Mouse (Mus musculus) retina, adult 2 months (tissue): ENCODE results near the gene Dynlt1c.
"Not testable (repeated sequence)": the region's sequence is repeated elsewhere in the genome, so short reads cannot be mapped to it uniquely, and the experiment has no call there.

Experiments used
- DNase-seq: peaks from one replicate; pipeline ENCODE4 v3.0.0-alpha.2; 2012; ENCODE audit warnings: low read depth, low spot score

The Dynlt1c gene

DNA sequence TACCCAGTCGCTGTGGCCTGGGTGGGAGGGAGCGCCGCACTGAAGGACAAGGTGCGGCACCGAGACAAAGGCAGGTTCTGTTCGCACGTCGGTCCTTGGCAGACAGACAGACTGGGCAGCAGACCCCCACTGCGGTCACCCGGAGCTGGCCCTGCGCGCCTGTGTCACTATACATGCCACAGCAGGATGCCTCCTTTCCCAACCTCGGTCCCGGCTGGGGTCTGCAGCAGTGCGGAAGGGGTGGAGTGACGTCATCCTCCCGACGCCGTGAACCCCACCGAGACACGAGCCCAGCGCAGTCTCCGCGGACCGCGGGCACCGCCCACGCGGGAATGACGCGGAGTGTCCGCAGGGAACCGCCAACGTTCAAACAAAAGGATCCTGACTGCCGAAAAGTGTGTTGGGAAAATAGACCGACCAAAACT is 53.6 kb downstream of the Dynlt1c start:
- DNase-seq: peak; percentile 34

DNA sequence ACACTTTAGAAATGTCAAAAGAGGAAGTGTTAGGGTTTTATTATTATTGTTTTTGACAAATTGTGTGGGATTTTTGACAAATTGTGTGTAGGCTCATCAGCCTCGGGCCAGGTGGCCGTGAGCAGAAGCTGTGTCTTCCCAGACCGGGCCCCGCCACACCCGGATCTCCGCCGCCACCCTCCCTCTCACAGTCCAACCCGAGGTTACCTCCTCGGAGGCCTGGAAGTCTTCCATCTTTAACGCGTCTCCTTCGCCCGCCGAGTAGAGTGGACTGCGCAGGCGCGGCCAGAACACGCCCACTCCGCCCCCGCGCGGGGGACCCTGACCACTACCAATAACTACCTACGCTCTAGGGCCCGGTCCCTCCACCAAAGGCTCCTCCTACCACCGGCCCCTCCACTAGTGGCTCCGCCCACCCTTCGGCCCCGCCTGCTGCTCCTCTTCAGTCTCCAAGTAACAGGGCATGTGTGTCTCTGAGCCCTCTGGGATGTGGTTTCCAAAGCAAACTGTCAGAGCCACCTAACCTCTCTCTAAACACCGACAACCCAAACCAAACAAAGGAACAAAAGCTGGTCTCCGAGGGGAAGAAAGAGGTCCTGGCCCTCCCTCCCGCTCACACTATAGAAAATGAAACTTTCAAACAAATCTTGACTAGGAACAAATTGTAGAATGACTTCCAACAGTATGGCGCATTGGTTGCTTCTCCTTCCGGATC is 54.3 kb downstream of the Dynlt1c start, which contains the start of gene Dynlt1f:
Gene Dynlt1f (minus strand): TSS at position 334 of the 715 bp plus-strand sequence.
- not testable (repeated sequence) for DNase-seq

- not testable (repeated sequence) for DNase-seq
Measured at GRCm38 (mm10) chr17:6656471-6656870, 55.0 kb downstream of the Dynlt1c start.

DNA sequence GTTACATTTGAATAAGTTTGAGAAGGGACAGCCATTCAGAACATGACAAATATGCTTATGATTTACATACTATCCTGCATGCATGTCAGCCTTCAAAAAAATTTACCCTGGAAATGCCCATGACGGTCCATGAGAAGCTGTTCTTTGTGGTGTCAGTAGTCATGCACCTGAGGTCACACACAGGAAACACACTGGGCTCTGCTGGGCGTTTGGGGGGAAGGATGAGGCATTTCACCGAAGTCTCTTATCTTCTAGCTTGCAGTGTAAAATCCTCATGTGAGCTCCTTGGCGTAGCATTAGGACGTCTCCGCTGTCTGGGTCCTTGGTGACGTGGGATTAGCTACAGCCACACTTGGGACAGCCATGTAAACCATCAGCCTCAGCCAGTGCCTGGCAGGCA is 57.3 kb downstream of the Dynlt1c start, which contains the start of gene Sytl3:
Gene Sytl3 (plus strand): TSS at position 293 of the 400 bp plus-strand sequence.
- DNase-seq: not testable (repeated sequence)
